Mouse (Mus musculus) brown adipose tissue, adult 24 weeks (tissue): Measurements from ENCODE around the gene Fezf2. TPM values are rescaled to one million over a fixed set of nuclear protein-coding genes. Genes with fewer than 3 reads are reported as not detected.

Source experiments
- H3K27ac ChIP-seq: fragments of 200-500 bp; replicated peaks from 2 replicates; pipeline ENCODE4 v1.5.1; 2012; ENCODE audit warnings: low read depth, mild to moderate bottlenecking, low read length
- H3K4me1 ChIP-seq: fragments of 200-500 bp; 2 replicates; pipeline ENCODE4 v1.6.1; 2012; ENCODE audit warnings: low read length, mixed read lengths; ENCODE audit not compliant: control insufficient read depth, insufficient read depth, insufficient read length
- H3K4me3 ChIP-seq: fragments of 200-500 bp; 2 replicates; pipeline ENCODE4 v1.5.1; 2012; ENCODE audit warnings: low read depth, mild to moderate bottlenecking, low read length, moderate library complexity; ENCODE audit not compliant: insufficient read depth
- polyA plus RNA-seq: library from polyadenylated mRNA; stranded (reverse); fragments of >200 nt; gene quantifications from 2 replicates; pipeline ENCODE4 v1.2.4, GENCODE M21; 2012; ENCODE audit not compliant: missing spikeins, insufficient read depth, insufficient read length

The Fezf2 gene
- polyA plus RNA-seq, 1 experiment, result not detected

DNA sequence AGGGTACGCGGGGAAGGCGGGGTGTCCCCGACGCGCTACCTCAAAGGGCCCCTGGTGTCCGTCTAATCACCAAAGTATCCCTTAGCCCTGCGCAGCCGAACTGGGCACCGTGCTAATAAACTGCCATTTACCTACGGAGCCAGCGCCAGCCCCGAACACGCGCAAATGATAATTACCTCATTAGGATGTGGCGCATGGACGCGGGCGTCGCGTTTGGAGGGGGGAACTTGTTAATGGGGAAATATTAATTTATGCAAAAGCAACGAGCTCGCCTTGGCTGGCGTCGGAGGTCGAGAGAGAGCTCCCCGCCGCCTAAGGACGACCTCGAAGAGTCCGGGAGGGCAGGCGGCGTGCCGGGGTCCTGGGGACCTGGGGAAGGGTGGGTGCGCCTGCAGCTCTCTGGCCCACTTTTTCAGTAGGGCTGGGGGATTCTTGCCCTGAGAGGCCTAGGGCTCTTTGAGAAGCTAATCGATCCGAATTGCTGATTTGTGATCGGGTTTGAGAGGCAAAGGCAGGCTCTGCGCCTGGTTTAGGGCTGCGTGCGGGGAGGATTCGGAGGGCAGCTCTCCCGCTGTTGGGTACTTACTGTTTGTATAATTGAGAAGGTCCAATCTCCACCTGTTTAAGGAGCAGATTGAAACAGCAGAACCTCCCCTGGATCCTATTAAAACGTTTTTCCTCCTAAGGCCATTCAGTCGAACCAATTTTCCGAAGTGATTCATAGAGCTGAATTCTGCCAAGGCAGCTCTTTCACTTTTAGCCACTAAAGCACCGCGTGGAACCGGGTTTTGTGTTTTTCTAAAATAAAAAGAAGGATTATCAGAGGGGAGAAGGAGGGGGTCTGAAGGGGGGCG lies 1.8 kb downstream of the Fezf2 start:
- Histone ChIP-seq H3K4me1 (no peaks in the 10 kb centered on the region), H3K4me3 (no peak overlapping the region), H3K27ac (no peak overlapping the region)

- Histone ChIP-seq H3K4me1 (no peaks in the 10 kb centered on the region), H3K27ac (no peak overlapping the region), H3K4me3 (no peak overlapping the region)
Observed at GRCm38 (mm10) chr14:12345241-12345921, 2.6 kb downstream of the Fezf2 start.

- no peak overlapping the region for H3K27ac ChIP-seq
- no peak overlapping the region for H3K4me3 ChIP-seq
- no peaks in the 10 kb centered on the region for H3K4me1 ChIP-seq
Observed at GRCm38 (mm10) chr14:12344746-12345240, 3.2 kb downstream of the Fezf2 start.

GRCm38 (mm10) chr14:12344061-12344745 lies 3.8 kb downstream of the Fezf2 start:
- Histone ChIP-seq H3K4me1 (no peaks in the 10 kb centered on the region), H3K4me3 (no peak overlapping the region), H3K27ac (no peak overlapping the region)

DNA sequence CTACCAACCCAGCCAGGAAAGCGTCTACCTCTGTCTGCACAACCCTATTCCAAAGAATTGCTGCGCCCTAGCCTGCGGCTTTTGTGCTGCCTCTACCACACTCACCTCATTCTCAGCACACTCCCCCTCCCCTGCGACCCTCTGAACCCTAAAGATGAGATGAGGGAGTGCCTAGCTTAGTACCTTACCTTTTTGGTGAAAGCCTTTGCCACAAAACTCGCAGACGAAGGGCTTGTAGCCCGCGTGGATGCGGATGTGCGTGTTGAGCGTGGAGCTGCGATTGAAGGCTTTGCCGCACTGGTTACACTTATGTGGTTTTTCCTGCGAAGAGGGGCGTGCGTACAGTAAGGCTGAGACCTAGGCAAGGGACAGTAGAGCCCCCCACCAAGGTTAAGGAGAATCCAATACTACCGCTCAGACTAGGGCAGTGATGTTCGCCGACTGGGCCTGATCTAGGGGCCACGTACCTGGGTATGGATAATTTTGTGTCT lies 4.5 kb downstream of the Fezf2 start:
- H3K4me3 ChIP-seq, result no peak overlapping the region
- no peaks in the 10 kb centered on the region for H3K4me1 ChIP-seq
- H3K27ac ChIP-seq, result no peak overlapping the region

DNA sequence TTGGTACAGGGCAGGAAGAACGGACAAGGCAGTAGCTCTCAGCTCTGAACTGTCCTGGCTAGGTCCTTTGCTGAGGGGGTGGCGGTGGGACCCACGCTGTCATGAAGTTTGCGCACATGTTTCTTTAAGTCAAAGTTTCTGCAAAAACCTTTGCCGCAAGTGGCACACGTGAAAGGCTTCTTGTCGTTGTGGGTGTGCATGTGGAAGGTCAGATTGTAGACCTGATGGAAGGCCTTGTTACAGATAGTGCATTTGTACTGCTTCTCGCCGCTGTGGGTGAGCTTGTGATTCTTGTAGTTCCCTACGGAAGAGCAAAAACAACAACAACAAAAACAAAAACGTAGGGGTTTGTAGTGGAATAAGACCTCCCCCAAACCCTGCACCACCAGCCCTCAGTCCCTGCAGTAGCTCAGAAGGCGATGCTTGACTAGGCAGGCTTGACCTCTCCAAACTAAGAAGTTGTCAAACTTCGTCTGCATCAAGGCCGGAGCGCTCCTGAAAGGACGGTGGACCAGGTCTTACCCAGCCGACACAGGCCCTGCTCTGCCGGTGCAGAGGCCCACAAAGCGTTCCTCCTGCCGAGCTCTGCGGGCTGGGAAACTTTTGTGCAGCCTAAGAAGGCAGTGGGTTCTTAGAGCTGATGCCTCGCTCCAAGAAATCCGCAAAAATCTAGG lies 5.4 kb downstream of the Fezf2 start:
- Histone ChIP-seq H3K27ac (no peak overlapping the region), H3K4me1 (no peaks in the 10 kb centered on the region), H3K4me3 (no peak overlapping the region)

DNA sequence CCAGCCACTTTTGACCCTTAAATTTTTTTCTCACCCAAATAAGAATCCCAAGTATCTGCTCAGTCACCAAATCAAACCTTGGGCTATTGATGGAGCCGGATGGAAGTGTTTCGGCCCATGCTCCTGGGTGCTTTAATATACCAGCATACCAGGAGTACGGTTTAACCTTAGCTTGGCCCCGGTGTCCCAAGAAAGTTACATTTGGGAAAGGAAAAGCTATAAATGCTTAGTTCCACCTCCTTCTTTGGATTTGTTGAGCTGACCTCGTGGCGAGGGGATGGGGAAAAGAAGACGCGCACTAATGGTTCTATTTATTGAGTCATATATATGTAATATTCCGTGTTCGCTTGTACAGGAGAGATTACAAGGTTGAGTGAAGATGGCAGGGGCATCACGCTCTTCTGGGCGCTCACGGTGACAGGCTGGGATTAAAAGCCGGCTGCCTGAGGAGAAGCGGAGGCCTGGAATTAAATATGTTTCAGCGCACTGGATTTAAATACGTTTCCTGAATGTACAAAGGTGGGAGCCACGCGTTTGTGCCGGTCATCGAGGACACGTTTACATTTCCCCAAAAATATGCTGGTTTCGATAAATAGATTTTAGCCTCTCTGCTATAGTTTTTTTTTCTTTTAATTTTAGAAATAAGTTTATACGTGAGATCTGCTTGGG lies 6.1 kb downstream of the Fezf2 start:
- H3K27ac ChIP-seq, result no peak overlapping the region
- no peaks in the 10 kb centered on the region for H3K4me1 ChIP-seq
- H3K4me3 ChIP-seq, result no peak overlapping the region

- H3K4me1 ChIP-seq, result no peaks in the 10 kb centered on the region
- H3K4me3 ChIP-seq, result no peak overlapping the region
- no peak overlapping the region for H3K27ac ChIP-seq
Observed at GRCm38 (mm10) chr14:12341075-12341788, 6.8 kb downstream of the Fezf2 start.

- no peaks in the 10 kb centered on the region for H3K4me1 ChIP-seq
- no peak overlapping the region for H3K4me3 ChIP-seq
- no peak overlapping the region for H3K27ac ChIP-seq
Observed at GRCm38 (mm10) chr14:12340238-12341074, 7.5 kb downstream of the Fezf2 start.

DNA sequence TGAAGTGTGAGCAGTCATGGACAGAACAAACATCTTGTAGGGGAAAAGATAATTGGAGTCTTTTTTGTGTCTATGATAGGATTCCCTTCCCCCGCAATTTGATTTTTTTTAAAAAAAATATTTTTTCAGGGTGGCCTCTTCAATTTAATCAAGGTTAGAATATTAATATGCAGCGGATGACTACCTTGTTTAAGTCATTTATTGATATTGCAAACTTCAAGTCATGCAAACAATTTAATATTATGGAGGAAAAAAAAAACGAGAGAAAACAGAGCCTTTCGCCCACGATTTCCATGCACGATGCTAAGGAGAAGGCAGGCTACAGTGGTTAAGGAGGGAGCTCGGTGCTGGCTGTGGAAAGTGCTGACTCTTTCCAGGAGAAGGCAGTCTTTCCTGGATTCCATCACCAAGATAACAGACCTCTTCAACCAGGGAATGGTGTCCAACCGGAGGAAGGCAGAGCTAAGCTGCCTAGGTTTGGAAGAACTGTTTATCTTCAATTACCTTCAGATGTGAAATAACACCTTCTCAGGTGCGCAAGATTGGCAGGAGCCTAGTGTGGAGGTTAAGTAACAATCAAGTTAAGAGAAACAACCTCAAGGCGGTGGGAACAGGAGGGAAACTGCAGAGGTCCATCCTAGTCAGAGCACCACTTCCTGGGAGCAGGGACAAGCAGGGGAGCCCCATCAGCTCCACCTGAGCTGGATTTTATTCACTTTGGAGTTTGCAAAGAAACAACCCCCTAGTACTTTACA lies 9.0 kb downstream of the Fezf2 start:
- Histone ChIP-seq H3K4me1 (no peaks in the 10 kb centered on the region), H3K4me3 (no peak overlapping the region), H3K27ac (no peak overlapping the region)

DNA sequence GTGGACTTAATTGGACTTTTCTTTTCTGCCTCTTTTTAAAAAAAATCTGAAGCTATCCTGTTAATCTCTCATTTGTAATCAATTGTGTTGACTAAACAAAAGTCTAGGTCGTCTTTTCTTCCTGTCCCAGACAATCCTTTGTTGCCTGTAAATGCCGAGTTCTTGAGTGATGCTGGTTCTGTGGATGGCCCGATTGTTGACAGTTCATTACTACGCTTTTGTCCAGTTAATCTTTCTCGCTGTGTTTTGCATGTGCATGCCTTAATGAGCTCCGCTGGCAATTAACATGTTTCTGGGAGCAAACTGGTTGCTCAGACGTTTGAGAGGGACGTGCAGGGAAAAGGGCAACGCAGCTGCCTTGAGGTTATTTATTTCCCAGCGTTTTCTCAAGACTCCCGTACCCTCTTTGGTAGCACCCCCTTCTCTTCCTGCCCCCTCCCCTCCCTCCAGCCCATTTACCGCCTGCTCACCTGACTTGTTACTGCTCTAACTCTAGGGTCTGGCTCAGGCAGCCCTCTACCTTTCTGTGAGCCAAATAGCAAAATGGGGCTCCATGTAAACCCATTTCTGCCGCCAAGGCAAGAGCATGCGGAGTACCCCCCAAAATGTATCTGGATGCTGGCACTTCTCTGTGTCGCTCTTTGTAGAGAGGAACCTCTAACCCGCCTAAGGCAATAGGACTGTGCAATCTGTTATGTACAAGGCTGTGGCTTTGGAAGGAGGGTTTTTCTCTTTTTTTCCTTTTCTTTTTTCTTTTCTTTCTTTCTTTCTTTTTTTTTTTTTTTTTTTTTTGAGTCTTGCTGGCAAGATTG lies 9.8 kb downstream of the Fezf2 start:
- no peak overlapping the region for H3K4me3 ChIP-seq
- no peak overlapping the region for H3K27ac ChIP-seq
- no peaks in the 10 kb centered on the region for H3K4me1 ChIP-seq

GRCm38 (mm10) chr14:12337421-12337997 lies 10.5 kb downstream of the Fezf2 start:
- Histone ChIP-seq H3K4me1 (no peaks in the 10 kb centered on the region), H3K27ac (no peak overlapping the region), H3K4me3 (no peak overlapping the region)
